Mouse (Mus musculus) forebrain, embryonic 14.5 days (tissue): Measurements from ENCODE around the gene Cd1d1. TPM values are rescaled to one million over a fixed set of nuclear protein-coding genes. Genes with fewer than 3 reads are reported as not detected.

Source experiments
- ATAC-seq: fragments of 200-750 bp; cut with Nextera tagmentation; 2 replicates; pipeline ENCODE4 v1.8.0; 2017; ENCODE audit warnings: mild to moderate bottlenecking, moderate library complexity
- DNase-seq: peaks from one replicate; pipeline ENCODE4 v3.0.0-alpha.2; 2015; ENCODE audit warnings: low spot score
- H3K27ac ChIP-seq: fragments of 300-500 bp; sonication (generic); 2 replicates; pipeline ENCODE4 v1.5.1; 2014; ENCODE audit warnings: low read depth, mild to moderate bottlenecking, control low read depth, low read length, moderate library complexity
- H3K27me3 ChIP-seq: fragments of 300-500 bp; sonication (generic); replicated peaks from 2 replicates; pipeline ENCODE4 v1.6.1; 2014; ENCODE audit warnings: low read length, control low read depth, mixed read lengths; ENCODE audit not compliant: control insufficient read depth, insufficient read depth
- H3K36me3 ChIP-seq: fragments of 300-500 bp; sonication (generic); 2 replicates; pipeline ENCODE4 v1.6.1; 2014; ENCODE audit warnings: low read length, control low read depth; ENCODE audit not compliant: control insufficient read depth, insufficient read depth
- H3K4me1 ChIP-seq: fragments of 300-500 bp; sonication (generic); 2 replicates; pipeline ENCODE4 v1.6.1; 2014; ENCODE audit warnings: antibody characterized with exemption, low read length, control low read depth; ENCODE audit not compliant: control insufficient read depth, insufficient read depth
- H3K4me2 ChIP-seq: fragments of 300-500 bp; sonication (generic); 2 replicates; pipeline ENCODE4 v1.6.1; 2014; ENCODE audit warnings: mild to moderate bottlenecking, control low read depth, low read length
- H3K4me3 ChIP-seq: fragments of 300-500 bp; sonication (generic); 2 replicates; pipeline ENCODE4 v1.5.1; 2014; ENCODE audit warnings: low read depth, low read length, control low read depth
- H3K9ac ChIP-seq: fragments of 300-500 bp; sonication (generic); 2 replicates; pipeline ENCODE4 v1.6.1; 2014; ENCODE audit warnings: mild to moderate bottlenecking, low read length, control low read depth, moderate library complexity
- H3K9me3 ChIP-seq: fragments of 300-500 bp; sonication (generic); replicated peaks from 2 replicates; pipeline ENCODE4 v1.6.1; 2016; ENCODE audit warnings: low read length, control low read depth, mixed read lengths; ENCODE audit not compliant: control insufficient read depth
- WGBS: fragments of 180-500 bp; shearing (Covaris S2); extraction: QIAGEN DNeasy Blood & Tissue Kit; methylation state at CpG from one replicate; pipeline ENCODE4 v1.1.7; 2014; 5-methylcytosine and 5-hydroxymethylcytosine counted together
- polyA plus RNA-seq: library from polyadenylated mRNA; unstranded; fragments of >200 nt; fragmentation: Nextera tagmentation; extraction: Ambion mirVana; gene quantifications from 2 replicates; pipeline ENCODE4 v1.2.1, GENCODE M21; 2014

Gene Cd1d1
- polyA plus RNA-seq = 35.7 and 38.5 TPM in 2 replicates

DNA sequence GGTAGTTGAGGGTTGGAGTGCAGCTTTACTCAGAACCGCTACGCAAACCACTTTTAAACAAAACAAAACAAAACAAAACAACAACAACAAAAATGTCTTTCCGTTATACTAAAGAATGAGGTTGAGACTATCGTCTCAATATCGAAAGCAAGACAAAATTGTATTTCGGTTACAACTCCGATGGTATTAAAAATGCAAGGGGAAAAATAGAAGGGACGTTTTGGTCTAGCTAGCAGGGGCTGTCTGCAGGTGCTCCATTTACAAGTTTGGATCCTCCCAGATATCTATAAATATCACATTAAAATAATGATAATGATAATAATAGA is at the start of gene Cd1d1:
Gene Cd1d1, minus strand, starts transcription at position 27 of the 326 bp plus-strand sequence.
- Histone ChIP-seq H3K4me2 (peak within 1 kb of the TSS; percentile 60), H3K27me3 (no peaks in the 10 kb centered on the region), H3K4me1 (peaks cover 2% of the 10 kb centered on the region), H3K4me3 (peak within 1 kb of the TSS; percentile 53), H3K9ac (peak within 1 kb of the TSS; percentile 85), H3K36me3 (no peaks in the 10 kb centered on the region), H3K9me3 (no peaks in the 10 kb centered on the region), H3K27ac (peak within 1 kb of the TSS; percentile 86)
- DNase-seq = no peak
- WGBS = 22% methylated on average over 8 of the region's 8 CpGs
- ATAC-seq = no peak

DNA sequence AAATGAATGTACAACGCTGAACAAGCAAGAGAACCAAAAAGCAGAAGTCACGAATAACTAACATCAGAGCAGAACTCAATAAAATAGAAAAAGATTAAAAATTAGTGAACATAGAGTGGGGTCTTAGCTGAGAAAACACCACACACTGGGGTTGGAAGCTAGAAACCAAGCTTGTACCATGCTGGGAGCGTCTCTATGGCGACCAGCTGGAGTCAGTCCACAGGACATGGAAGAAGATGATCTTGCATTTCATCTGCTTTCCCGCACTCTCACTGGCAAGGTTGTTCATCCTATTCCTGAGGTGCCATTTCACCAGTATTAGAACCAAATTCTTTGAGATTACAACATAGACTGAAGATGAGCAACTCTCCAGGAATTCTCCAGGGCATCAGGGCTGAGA is 48.6 kb upstream of the Cd1d1 start:
- 83% methylated on average over 5 of the region's 5 CpGs for WGBS
- Histone ChIP-seq H3K36me3 (no peaks in the 10 kb centered on the region), H3K27ac (no peak overlapping the region), H3K4me1 (no peaks in the 10 kb centered on the region), H3K4me2 (no peak overlapping the region), H3K4me3 (no peak overlapping the region), H3K9me3 (no peaks in the 10 kb centered on the region), H3K27me3 (no peaks in the 10 kb centered on the region), H3K9ac (no peak overlapping the region)
- no peak for DNase-seq
- no peak for ATAC-seq

DNA sequence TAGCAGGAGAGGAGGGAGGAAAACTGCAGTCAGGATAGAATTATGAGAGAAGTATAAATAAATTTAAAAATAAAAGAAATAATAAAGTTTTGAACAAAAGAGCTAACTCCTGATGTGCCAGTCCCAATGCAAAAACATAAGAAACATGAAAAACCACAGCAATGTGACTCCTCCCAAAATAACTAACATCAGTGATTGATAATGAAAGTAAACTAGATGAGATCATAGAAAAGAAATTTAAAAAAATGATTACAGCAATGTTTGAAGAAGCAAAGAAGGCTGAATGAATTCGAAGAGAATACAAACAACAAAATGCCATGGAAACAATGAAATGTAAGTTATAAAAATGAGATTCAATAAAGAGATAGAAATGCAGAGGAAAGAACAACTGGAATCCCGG is 42.5 kb upstream of the Cd1d1 start:
- Histone ChIP-seq H3K9me3 (no peaks in the 10 kb centered on the region), H3K9ac (no peak overlapping the region), H3K27me3 (no peaks in the 10 kb centered on the region), H3K36me3 (no peaks in the 10 kb centered on the region), H3K27ac (no peak overlapping the region), H3K4me3 (no peak overlapping the region), H3K4me1 (no peaks in the 10 kb centered on the region), H3K4me2 (no peak overlapping the region)
- DNase-seq (no peak), ATAC-seq (no peak)
- 84% methylated on average over 2 of the region's 2 CpGs for WGBS

DNA sequence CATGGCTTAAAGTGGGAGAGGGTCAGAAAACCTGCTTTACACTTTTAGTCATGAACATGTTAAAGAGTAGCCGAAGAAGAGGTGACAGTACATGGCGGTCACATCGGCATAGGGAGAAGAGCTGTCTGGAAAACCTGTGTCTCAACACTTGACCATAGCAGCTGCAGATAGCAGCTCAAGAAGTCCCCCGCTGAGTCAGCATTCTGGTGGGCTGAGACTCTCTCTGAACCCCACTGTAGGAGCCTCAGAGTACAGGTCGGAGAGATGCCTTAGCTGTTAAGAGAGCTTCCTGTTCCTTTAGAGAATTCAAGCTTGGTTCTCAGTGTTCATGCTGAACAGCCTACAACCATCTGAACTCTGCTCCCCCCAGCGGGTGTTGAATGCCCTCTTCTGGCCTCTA is 39.3 kb upstream of the Cd1d1 start:
- WGBS = 93% methylated on average over 6 of the region's 6 CpGs
- H3K4me3 ChIP-seq = no peak overlapping the region
- H3K27me3 ChIP-seq = no peaks in the 10 kb centered on the region
- no peak overlapping the region for H3K9ac ChIP-seq
- no peaks in the 10 kb centered on the region for H3K36me3 ChIP-seq
- H3K4me2 ChIP-seq = no peak overlapping the region
- ATAC-seq = no peak
- DNase-seq = no peak
- no peaks in the 10 kb centered on the region for H3K4me1 ChIP-seq
- no peaks in the 10 kb centered on the region for H3K9me3 ChIP-seq
- H3K27ac ChIP-seq = no peak overlapping the region

DNA sequence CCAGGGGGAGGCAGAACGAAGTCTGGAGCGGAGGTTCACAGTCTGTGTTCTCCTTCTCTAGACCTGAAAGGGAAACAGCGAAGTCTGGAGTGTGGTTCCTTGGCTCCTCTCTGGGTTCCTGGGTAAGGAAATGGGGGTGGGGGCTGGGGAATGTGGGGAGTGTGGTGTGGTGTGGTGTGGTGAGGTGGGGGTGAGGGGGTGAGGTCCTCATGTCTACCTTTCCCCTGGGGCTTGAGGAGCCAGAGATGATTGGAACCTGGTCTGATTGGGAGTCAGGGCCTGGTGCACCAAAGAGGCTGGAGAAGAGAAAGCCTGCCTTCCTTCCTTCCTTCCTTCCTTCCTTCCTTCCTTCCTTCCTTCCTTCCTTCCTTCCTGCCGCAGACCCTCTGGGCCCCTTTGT is 34.8 kb upstream of the Cd1d1 start:
- no peak overlapping the region for H3K4me3 ChIP-seq
- no peaks in the 10 kb centered on the region for H3K9me3 ChIP-seq
- no peak for ATAC-seq
- no peaks in the 10 kb centered on the region for H3K4me1 ChIP-seq
- H3K27ac ChIP-seq = no peak overlapping the region
- DNase-seq = no peak
- no peak overlapping the region for H3K9ac ChIP-seq
- H3K4me2 ChIP-seq = no peak overlapping the region
- no peaks in the 10 kb centered on the region for H3K36me3 ChIP-seq
- 89% methylated on average over 3 of the region's 4 CpGs for WGBS
- no peaks in the 10 kb centered on the region for H3K27me3 ChIP-seq

DNA sequence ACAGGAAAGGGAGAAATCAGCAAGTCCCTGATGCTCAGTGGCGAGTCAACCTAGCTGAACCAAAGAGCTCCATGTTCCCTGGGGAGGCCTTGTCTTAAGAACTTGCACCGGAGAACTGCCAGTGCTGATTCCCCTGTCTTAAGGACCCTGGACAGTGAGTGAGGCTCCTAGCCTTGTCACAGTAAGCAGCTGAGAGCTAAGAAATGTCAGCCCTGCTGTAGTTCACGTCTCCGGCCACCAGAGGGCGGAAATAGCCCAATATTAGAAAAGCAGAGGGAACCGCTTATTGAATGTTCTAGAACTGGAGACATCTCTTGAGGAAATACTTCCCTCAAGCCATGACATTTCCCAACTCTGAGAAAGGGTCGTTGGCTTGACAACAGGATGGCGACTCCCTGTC is 34.1 kb upstream of the Cd1d1 start:
- peak; percentile 52 for ATAC-seq
- no peak overlapping the region for H3K4me3 ChIP-seq
- no peaks in the 10 kb centered on the region for H3K9me3 ChIP-seq
- DNase-seq = peak; percentile 83
- no peaks in the 10 kb centered on the region for H3K4me1 ChIP-seq
- 21% methylated on average over 8 of the region's 8 CpGs for WGBS
- no peaks in the 10 kb centered on the region for H3K27me3 ChIP-seq
- no peak overlapping the region for H3K9ac ChIP-seq
- H3K27ac ChIP-seq = no peak overlapping the region
- H3K36me3 ChIP-seq = no peaks in the 10 kb centered on the region
- no peak overlapping the region for H3K4me2 ChIP-seq

DNA sequence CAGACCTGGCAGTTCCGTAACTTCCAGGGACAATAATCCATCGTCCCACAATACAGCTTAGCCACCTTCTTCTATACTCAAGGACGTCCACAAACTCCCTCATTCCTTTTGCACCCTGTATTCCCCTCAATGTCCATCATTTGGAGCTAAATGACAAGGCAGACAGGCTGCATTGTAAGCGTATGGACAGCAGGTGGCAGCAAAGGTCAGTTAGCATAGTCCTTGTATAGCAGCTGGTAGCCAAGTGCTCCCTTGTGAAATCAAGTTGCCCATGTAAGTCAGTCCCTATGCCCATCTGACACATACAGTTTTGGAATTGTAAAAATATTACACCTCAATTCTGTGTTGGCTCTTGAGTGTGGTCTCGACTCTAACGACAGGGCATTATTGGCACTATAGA is 31.6 kb upstream of the Cd1d1 start:
- peak; percentile 75 for ATAC-seq

DNA sequence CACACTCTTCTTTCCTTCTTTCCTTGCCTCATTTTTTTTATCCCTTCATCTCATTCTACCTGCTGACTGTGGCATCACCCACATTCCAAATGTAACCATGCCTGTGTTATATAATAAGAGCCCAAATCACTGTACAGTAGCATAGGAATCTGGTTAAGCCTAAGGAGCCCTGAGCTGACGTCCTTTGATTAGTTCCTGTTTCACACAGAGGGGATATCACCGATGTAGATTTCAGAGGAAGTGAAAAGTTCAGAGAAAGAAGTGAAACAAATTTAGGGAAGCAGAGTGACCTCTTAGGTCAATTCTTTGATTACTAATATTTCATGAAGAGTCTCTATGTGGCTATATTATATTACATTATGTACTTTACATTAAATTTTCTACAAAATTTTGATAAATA is 18.5 kb upstream of the Cd1d1 start:
- no peak for DNase-seq
- H3K4me2 ChIP-seq = no peak overlapping the region
- no peaks in the 10 kb centered on the region for H3K36me3 ChIP-seq
- no peak overlapping the region for H3K9ac ChIP-seq
- ATAC-seq = no peak
- no peaks in the 10 kb centered on the region for H3K4me1 ChIP-seq
- H3K27me3 ChIP-seq = no peaks in the 10 kb centered on the region
- 87% methylated on average over 2 of the region's 2 CpGs for WGBS
- no peaks in the 10 kb centered on the region for H3K9me3 ChIP-seq
- H3K4me3 ChIP-seq = no peak overlapping the region
- H3K27ac ChIP-seq = no peak overlapping the region

More for the DNA sequence above, 31.6 kb upstream of the Cd1d1 start:
- WGBS = 17% methylated on average over 6 of the region's 6 CpGs
- H3K4me1 ChIP-seq = no peaks in the 10 kb centered on the region
- H3K27me3 ChIP-seq = no peaks in the 10 kb centered on the region
- peak; percentile 88 for DNase-seq
- H3K36me3 ChIP-seq = no peaks in the 10 kb centered on the region
- H3K4me3 ChIP-seq = no peak overlapping the region
- no peak overlapping the region for H3K4me2 ChIP-seq
- H3K9me3 ChIP-seq = no peaks in the 10 kb centered on the region
- H3K9ac ChIP-seq = no peak overlapping the region
- no peak overlapping the region for H3K27ac ChIP-seq

DNA sequence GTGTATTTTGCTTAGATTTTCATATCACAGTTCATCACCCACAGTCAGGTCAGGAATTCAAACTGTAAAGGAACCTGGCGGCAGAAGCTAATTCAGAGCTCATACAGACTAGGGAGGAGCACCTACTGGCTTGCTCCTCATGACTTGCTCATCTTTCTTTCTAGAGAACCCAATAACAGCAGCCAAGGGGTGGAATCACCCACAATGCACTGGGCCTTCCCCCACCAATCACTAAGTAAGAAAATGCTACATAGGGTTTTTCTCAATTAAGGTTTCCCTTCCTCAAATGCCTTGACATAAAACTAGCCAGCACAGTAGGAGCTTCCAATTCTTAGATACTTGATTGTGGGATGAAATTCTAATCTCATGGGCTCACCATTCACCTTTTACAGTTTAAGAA is 17.8 kb upstream of the Cd1d1 start:
- Histone ChIP-seq H3K4me3 (no peak overlapping the region), H3K27ac (no peak overlapping the region), H3K9me3 (no peaks in the 10 kb centered on the region), H3K27me3 (no peaks in the 10 kb centered on the region), H3K4me1 (no peaks in the 10 kb centered on the region), H3K4me2 (no peak overlapping the region), H3K36me3 (no peaks in the 10 kb centered on the region), H3K9ac (no peak overlapping the region)
- ATAC-seq = no peak
- 93% methylated on average over 1 of the region's 1 CpGs for WGBS
- no peak for DNase-seq

DNA sequence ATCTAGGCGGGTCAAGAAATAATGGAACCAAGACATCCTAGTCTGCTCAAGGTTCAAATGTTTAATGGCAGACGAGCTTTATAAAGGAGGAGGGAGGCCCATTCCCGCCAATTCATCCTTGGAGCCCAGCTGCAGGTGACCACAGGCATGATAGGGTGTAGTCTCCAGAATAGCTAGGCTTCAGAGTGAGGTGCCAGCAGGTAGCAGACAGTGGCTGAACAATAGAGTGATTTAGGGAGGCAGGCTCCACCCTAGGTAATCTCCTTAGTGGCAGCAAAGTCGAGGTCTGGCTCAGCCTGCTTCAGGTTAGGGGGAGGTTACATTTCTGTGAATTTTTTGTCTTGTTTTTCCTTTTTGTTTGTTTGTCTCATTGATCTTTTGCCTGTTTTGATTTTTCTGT is 16.7 kb upstream of the Cd1d1 start:
- no peaks in the 10 kb centered on the region for H3K4me1 ChIP-seq
- no peak overlapping the region for H3K4me3 ChIP-seq
- DNase-seq (no peak), ATAC-seq (no peak)
- no peaks in the 10 kb centered on the region for H3K36me3 ChIP-seq
- WGBS = 32% methylated on average over 4 of the region's 4 CpGs
- H3K27ac ChIP-seq = no peak overlapping the region
- H3K9ac ChIP-seq = no peak overlapping the region
- no peaks in the 10 kb centered on the region for H3K27me3 ChIP-seq
- H3K9me3 ChIP-seq = no peaks in the 10 kb centered on the region
- H3K4me2 ChIP-seq = no peak overlapping the region
